Mouse (Mus musculus): ENCODE data around the gene Adora1. TPM values are rescaled to one million over a fixed set of nuclear protein-coding genes. Genes with fewer than 3 reads are reported as not detected.

Adora1 gene
- polyA plus RNA-seq, 1 experiment, result 1.2 TPM

DNA sequence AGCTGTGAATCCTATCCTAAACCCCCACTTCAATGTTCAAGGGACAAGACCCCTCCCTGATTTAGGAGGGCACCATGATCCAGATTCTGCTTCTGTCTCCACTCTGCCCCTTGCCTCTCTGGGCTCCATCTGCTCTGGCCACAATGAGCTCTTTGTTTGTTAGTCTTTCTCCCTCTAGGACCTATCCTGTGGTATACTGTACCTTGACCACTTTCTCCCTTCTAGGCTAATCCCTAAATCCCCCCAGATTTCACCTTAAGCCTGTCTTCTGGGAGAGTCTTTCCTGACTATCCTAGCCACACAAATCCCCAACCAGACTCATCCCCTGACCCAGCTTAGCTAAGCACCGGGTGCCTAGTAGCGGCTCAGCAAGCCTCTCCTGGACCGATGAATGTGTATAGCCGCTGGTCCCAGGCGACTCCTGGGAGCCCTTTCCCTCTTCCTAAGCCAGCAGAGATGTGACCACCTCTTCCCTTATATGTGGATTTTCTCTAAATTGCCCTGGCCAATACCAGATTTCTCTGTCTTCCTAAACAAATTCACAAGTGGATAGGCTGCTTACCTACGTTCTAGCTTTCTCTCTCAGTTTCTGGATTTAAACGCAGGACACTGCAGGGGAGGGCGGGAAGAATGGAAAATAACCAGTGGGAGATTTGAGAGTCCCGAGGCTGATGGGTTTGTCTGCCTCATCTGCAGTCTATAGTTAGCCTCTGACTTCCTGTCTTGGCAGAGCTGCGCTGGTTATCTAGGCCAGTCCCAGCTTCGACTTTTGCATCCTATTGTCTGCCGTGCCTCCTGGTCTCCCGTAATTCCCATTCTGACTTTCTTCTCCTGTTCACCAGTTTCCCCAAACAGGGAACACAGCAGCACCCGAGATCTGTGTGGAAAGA lies 67.6 kb downstream of the Adora1 start:
- TF ChIP-seq CTCF (IDR thresholded peaks at IDR 0.05; ENCODE audit: extremely low read depth, insufficient read length, insufficient replicate concordance, low read depth, low read length), result no peak
- TF ChIP-seq POLR2A (IDR thresholded peaks at IDR 0.05; ENCODE audit: low read depth, low read length), result no peak
- Histone ChIP-seq H3K27me3 (ENCODE audit: control insufficient read depth, insufficient read depth, low read length) (no peaks in the 10 kb centered on the region), H3K36me3 (ENCODE audit: control insufficient read depth, insufficient read depth, low read length) (no peaks in the 10 kb centered on the region), H3K4me3 (ENCODE audit: low read depth, low read length) (no peak overlapping the region), H3K27ac (ENCODE audit: insufficient read depth, low read depth, low read length) (no peak overlapping the region), H3K4me1 (ENCODE audit: control insufficient read depth, insufficient read depth, insufficient read length, low read length) (peaks cover 10% of the 10 kb centered on the region; the same call in 1 of the 2 replicates)
- 72% methylated on average over 14 of the region's 14 CpGs for WGBS

DNA sequence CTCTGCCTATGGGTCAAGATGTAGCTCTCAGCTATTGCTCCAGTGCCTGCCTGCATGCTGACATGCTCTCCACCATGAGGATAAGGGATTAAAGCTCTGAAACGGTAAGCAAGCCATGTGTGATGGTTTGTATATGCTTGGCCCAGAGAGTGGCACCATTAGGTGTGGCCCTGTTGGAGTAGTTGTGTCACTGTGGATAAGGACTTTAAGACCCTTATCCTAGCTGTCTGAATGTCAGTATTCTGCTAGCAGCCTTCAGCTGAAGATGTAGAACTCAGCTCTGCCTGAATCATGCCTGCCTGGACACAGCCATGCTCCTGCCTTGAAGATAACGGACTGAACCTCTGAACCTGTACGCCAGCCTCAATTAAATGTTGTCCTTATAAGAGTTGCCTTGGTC lies 68.7 kb downstream of the Adora1 start:
- 92% methylated on average over 3 of the region's 3 CpGs for WGBS
- no peak overlapping the region for H3K27ac ChIP-seq (ENCODE audit: insufficient read depth, low read depth, low read length)

DNA sequence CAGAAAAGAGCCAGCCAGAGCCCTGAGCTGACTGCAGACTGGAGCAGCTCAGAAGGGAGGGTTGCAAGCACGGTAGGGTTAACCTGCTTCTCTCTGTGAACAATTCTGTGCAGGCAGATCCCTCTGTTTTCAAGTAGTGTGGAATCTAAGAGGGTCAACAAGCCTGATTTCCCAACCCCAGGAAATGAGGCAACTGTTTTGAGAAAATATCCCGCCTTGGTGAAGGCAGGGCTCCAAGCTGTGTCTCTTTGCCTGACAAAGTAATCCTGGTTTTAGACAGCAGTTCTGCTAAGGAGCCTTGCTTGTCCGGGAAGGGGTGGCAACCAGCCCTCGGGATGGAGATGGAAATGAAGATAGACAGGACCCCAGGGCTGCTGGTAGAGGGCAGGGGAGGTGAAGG lies 70.8 kb downstream of the Adora1 start:
- no peak for TF ChIP-seq POLR2A (IDR thresholded peaks at IDR 0.05; ENCODE audit: low read depth, low read length)
- no peak for TF ChIP-seq CTCF (IDR thresholded peaks at IDR 0.05; ENCODE audit: extremely low read depth, insufficient read length, insufficient replicate concordance, low read depth, low read length)
- no peak overlapping the region for H3K4me3 ChIP-seq (ENCODE audit: low read depth, low read length)
- H3K27ac ChIP-seq (ENCODE audit: insufficient read depth, low read depth, low read length), result no peak overlapping the region
- peaks cover 10% of the 10 kb centered on the region; the same call in 1 of the 2 replicates for H3K4me1 ChIP-seq (ENCODE audit: control insufficient read depth, insufficient read depth, insufficient read length, low read length)
- 78% methylated on average over 4 of the region's 4 CpGs for WGBS
- H3K27me3 ChIP-seq (ENCODE audit: control insufficient read depth, insufficient read depth, low read length), result no peaks in the 10 kb centered on the region
- H3K36me3 ChIP-seq (ENCODE audit: control insufficient read depth, insufficient read depth, low read length), result no peaks in the 10 kb centered on the region

More for the DNA sequence above, 68.7 kb downstream of the Adora1 start:
- H3K27me3 ChIP-seq (ENCODE audit: control insufficient read depth, insufficient read depth, low read length), result no peaks in the 10 kb centered on the region
- no peak for TF ChIP-seq CTCF (IDR thresholded peaks at IDR 0.05; ENCODE audit: extremely low read depth, insufficient read length, insufficient replicate concordance, low read depth, low read length)
- TF ChIP-seq POLR2A (IDR thresholded peaks at IDR 0.05; ENCODE audit: low read depth, low read length), result no peak
- peaks cover 10% of the 10 kb centered on the region; the same call in 1 of the 2 replicates for H3K4me1 ChIP-seq (ENCODE audit: control insufficient read depth, insufficient read depth, insufficient read length, low read length)
- no peak overlapping the region for H3K4me3 ChIP-seq (ENCODE audit: low read depth, low read length)
- H3K36me3 ChIP-seq (ENCODE audit: control insufficient read depth, insufficient read depth, low read length), result no peaks in the 10 kb centered on the region

DNA sequence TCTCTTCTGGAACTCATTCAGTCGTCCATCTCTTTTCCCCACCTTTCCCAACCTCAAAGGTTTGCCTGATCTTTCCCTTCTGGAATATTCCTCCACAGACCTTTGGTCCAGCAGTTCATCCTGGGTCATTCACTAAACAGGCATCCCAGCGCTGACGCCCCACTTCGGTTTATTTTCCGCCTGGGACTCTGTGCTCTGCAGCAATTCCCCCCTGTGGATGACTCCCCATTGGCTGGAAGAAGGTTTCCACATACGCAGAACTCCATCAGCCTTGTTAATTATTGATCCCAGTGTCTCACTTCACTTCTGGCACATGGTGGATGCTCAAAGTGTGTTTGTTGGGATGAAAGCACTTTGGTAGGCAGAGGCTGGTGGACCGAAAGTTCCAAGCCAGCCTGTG lies 71.8 kb downstream of the Adora1 start:
- Histone ChIP-seq H3K27ac (ENCODE audit: insufficient read depth, low read depth, low read length) (no peak overlapping the region), H3K27me3 (ENCODE audit: control insufficient read depth, insufficient read depth, low read length) (no peaks in the 10 kb centered on the region), H3K4me1 (ENCODE audit: control insufficient read depth, insufficient read depth, insufficient read length, low read length) (peaks cover 5% of the 10 kb centered on the region; the same call in 1 of the 2 replicates), H3K4me3 (ENCODE audit: low read depth, low read length) (no peak overlapping the region), H3K36me3 (ENCODE audit: control insufficient read depth, insufficient read depth, low read length) (no peaks in the 10 kb centered on the region)
- WGBS, result 43% methylated on average over 7 of the region's 7 CpGs
- no peak for TF ChIP-seq POLR2A (IDR thresholded peaks at IDR 0.05; ENCODE audit: low read depth, low read length)
- no peak for TF ChIP-seq CTCF (IDR thresholded peaks at IDR 0.05; ENCODE audit: extremely low read depth, insufficient read length, insufficient replicate concordance, low read depth, low read length)

DNA sequence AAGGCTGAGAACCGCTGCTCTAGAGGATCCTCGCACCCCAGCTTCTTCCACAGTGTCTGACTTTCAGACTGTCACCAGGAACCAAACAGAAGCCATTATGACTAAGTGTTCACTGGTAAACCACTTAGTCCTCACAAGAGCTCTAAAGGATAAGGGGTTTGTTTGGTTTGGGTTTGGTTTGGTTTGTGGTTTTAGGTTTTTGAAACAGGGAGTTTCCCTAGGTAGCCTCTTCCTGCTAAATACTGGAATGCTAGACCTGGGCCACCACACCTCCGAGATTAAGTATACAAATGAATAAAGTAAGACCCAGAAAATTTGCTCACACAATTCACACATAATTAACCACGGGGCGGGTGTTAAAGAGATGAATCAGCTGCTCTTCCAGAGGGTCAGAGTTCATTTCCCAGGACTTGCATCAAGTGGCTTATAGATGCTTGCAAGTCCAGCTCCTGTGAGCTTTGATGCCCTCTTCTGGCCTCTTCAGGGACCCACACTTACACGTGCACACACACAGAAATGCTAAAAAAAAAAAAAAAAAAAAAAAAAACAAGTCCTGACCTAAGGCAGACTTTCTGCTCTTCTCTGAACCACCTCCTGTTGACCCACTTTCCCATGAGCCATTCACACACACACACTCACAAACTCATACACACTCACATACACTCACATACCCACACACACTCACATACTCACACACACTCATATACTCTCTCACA lies 72.6 kb downstream of the Adora1 start:
- H3K27ac ChIP-seq (ENCODE audit: insufficient read depth, low read depth, low read length), result no peak overlapping the region
- 64% methylated on average over 6 of the region's 6 CpGs for WGBS
- TF ChIP-seq CTCF (IDR thresholded peaks at IDR 0.05; ENCODE audit: extremely low read depth, insufficient read length, insufficient replicate concordance, low read depth, low read length) (no peak), POLR2A (IDR thresholded peaks at IDR 0.05; ENCODE audit: low read depth, low read length) (no peak)
- H3K36me3 ChIP-seq (ENCODE audit: control insufficient read depth, insufficient read depth, low read length), result no peaks in the 10 kb centered on the region
- no peaks in the 10 kb centered on the region for H3K4me1 ChIP-seq (ENCODE audit: control insufficient read depth, insufficient read depth, insufficient read length, low read length)
- no peak overlapping the region for H3K4me3 ChIP-seq (ENCODE audit: low read depth, low read length)
- H3K27me3 ChIP-seq (ENCODE audit: control insufficient read depth, insufficient read depth, low read length), result no peaks in the 10 kb centered on the region

DNA sequence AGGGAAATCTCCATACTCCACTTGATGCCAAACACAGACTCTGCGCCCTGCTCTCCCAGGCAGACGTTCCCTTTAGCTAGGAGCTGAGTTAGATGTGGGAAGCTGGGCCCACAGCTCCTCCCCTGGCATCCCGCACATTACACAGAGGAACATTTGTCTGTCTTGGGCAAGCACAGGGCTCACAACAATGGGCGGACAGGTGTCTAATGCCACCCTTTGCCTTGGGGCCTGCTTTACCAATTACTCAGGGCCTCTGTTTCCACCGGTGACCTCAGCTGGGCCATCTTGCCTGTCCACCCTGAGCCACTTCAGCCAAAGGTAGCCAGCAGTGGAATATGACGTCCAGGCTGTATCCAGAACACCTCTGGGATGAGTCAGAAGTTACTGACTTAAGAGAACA lies 73.8 kb downstream of the Adora1 start:
- H3K27ac ChIP-seq (ENCODE audit: insufficient read depth, low read depth, low read length), result no peak overlapping the region
- H3K27me3 ChIP-seq (ENCODE audit: control insufficient read depth, insufficient read depth, low read length), result no peaks in the 10 kb centered on the region
- no peaks in the 10 kb centered on the region for H3K4me1 ChIP-seq (ENCODE audit: control insufficient read depth, insufficient read depth, insufficient read length, low read length)
- WGBS, result 88% methylated on average over 6 of the region's 6 CpGs
- H3K4me3 ChIP-seq (ENCODE audit: low read depth, low read length), result no peak overlapping the region
- TF ChIP-seq POLR2A (IDR thresholded peaks at IDR 0.05; ENCODE audit: low read depth, low read length), result no peak
- TF ChIP-seq CTCF (IDR thresholded peaks at IDR 0.05; ENCODE audit: extremely low read depth, insufficient read length, insufficient replicate concordance, low read depth, low read length), result no peak
- H3K36me3 ChIP-seq (ENCODE audit: control insufficient read depth, insufficient read depth, low read length), result no peaks in the 10 kb centered on the region

DNA sequence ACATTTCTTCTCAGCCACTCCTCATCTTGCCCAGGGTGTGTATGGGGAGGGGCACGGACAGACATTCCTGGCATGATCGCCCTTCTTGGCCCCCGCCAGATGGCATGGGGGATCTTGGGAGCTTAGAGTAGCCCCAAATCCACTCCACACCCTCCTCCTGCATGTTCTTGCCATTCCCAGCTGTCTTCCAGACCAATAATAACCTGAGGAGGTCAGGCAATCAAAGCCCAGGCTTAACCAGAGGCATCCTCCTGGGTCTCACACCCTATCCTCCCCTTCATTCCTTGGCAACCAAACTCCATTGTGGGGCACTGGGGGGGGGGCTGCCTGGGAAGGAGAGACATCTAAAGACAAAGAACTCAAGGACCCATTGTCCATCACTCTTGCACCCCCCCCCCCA lies 74.8 kb downstream of the Adora1 start:
- Histone ChIP-seq H3K4me1 (ENCODE audit: control insufficient read depth, insufficient read depth, insufficient read length, low read length) (no peaks in the 10 kb centered on the region), H3K4me3 (ENCODE audit: low read depth, low read length) (no peak overlapping the region), H3K36me3 (ENCODE audit: control insufficient read depth, insufficient read depth, low read length) (no peaks in the 10 kb centered on the region), H3K27ac (ENCODE audit: insufficient read depth, low read depth, low read length) (no peak overlapping the region), H3K27me3 (ENCODE audit: control insufficient read depth, insufficient read depth, low read length) (no peaks in the 10 kb centered on the region)
- TF ChIP-seq CTCF (IDR thresholded peaks at IDR 0.05; ENCODE audit: extremely low read depth, insufficient read length, insufficient replicate concordance, low read depth, low read length), result no peak
- no peak for TF ChIP-seq POLR2A (IDR thresholded peaks at IDR 0.05; ENCODE audit: low read depth, low read length)
- 81% methylated on average over 3 of the region's 3 CpGs for WGBS

All from small intestine, adult 2 months (tissue).